Mouse (Mus musculus) forebrain, embryonic 16.5 days (tissue): Measurements from ENCODE around the gene Fam155a. TPM values are rescaled to one million over a fixed set of nuclear protein-coding genes. Genes with fewer than 3 reads are reported as not detected.
"Not testable (repeated sequence)": the region's sequence is repeated elsewhere in the genome, so short reads cannot be mapped to it uniquely, and the experiment has no call there.

ENCODE experiments used
- ATAC-seq: fragments of 200-750 bp; cut with Nextera tagmentation; 2 replicates; pipeline ENCODE4 v1.8.0; 2017; ENCODE audit warnings: mild to moderate bottlenecking, moderate library complexity
- H3K27ac ChIP-seq: fragments of 300-500 bp; sonication (generic); 2 replicates; pipeline ENCODE4 v1.5.1; 2014; ENCODE audit warnings: low read length, control low read depth
- H3K27me3 ChIP-seq: fragments of 300-500 bp; sonication (generic); replicated peaks from 2 replicates; pipeline ENCODE4 v1.6.1; 2014; ENCODE audit warnings: low read length; ENCODE audit not compliant: control insufficient read depth, insufficient read depth
- H3K36me3 ChIP-seq: fragments of 300-500 bp; sonication (generic); 2 replicates; pipeline ENCODE4 v1.6.1; 2014; ENCODE audit not compliant: control insufficient read depth, insufficient read depth
- H3K4me1 ChIP-seq: fragments of 300-500 bp; sonication (generic); replicated peaks from 2 replicates; pipeline ENCODE4 v1.6.1; 2014; ENCODE audit warnings: low read length; ENCODE audit not compliant: control insufficient read depth, insufficient read depth
- H3K4me2 ChIP-seq: fragments of 300-500 bp; sonication (generic); 2 replicates; pipeline ENCODE4 v1.6.1; 2014; ENCODE audit warnings: mild to moderate bottlenecking, low read length, control low read depth
- H3K4me3 ChIP-seq: fragments of 300-500 bp; sonication (generic); replicated peaks from 2 replicates; pipeline ENCODE4 v1.5.1; 2014; ENCODE audit warnings: mild to moderate bottlenecking, low read length, control low read depth
- H3K9ac ChIP-seq: fragments of 300-500 bp; sonication (generic); replicated peaks from 2 replicates; pipeline ENCODE4 v1.6.1; 2014; ENCODE audit warnings: low read depth, low read length, control low read depth
- H3K9me3 ChIP-seq: fragments of 300-500 bp; sonication (generic); 2 replicates; pipeline ENCODE4 v1.6.1; 2016; ENCODE audit warnings: low read length; ENCODE audit not compliant: control insufficient read depth
- WGBS: fragments of 180-500 bp; shearing (Covaris S2); extraction: QIAGEN DNeasy Blood & Tissue Kit; methylation state at CpG from one replicate; pipeline ENCODE4 v1.1.7; 2014; 5-methylcytosine and 5-hydroxymethylcytosine counted together
- polyA plus RNA-seq: library from polyadenylated mRNA; unstranded; fragments of >200 nt; fragmentation: Nextera tagmentation; extraction: Ambion mirVana; gene quantifications from 2 replicates; pipeline ENCODE4 v1.2.1, GENCODE M21; 2015

Gene Fam155a
- polyA plus RNA-seq = 13.8 and 17.6 TPM in 2 replicates

GRCm38 (mm10) chr8:9770999-9771605 is at the start of gene Fam155a:
TSS of gene Fam155a (minus strand) at chr8:9771161.
- H3K27me3 ChIP-seq = peaks cover 2% of the 10 kb centered on the region; the same call in 1 of the 2 replicates
- ATAC-seq = peak; percentile 62
- WGBS = 0% methylated on average over 25 of the region's 29 CpGs
- H3K4me1 ChIP-seq = peaks cover 13% of the 10 kb centered on the region
- H3K27ac ChIP-seq = peak within 1 kb of the TSS; percentile 78
- no peaks in the 10 kb centered on the region for H3K36me3 ChIP-seq
- no peaks in the 10 kb centered on the region for H3K9me3 ChIP-seq
- peak within 1 kb of the TSS; percentile 80 for H3K4me3 ChIP-seq
- peak within 1 kb of the TSS; percentile 79 for H3K9ac ChIP-seq
- H3K4me2 ChIP-seq = peak within 1 kb of the TSS; percentile 96

DNA sequence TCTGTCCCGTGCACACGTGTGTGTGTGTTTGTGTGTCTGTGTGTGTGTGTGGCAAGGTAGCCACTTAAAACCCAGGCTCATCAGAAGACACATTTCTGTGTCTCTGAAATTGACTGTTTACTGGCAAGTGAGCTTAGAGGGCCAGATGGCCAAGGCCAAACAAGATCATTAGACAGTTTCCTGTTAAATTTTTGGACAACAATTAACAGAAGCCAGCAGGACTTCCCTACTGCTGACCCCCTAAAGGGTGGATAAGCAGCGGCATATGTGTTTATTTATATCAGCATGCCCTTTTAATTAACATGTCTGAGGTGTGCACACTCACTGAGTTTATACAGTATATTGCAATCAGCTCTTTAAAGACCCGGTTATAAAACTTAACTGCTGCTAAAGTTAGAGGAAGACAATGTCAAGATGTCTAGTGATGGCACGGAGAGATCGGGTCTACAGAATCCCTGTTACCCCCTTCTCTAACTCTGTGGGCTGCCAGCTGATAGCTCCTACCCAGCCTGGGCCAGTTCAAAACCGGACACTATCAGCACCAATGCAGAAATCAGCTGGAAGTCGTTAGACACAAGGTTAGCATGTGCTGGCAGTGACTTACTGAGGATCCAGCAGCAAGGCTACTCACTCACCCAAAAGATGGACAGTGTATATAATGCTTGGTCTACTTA is 42.4 kb upstream of the Fam155a start:
- H3K27ac ChIP-seq = no peak overlapping the region
- no peak for ATAC-seq
- H3K9me3 ChIP-seq = no peaks in the 10 kb centered on the region
- 79% methylated on average over 8 of the region's 8 CpGs for WGBS
- H3K4me2 ChIP-seq = no peak overlapping the region
- no peak overlapping the region for H3K9ac ChIP-seq
- no peak overlapping the region for H3K4me3 ChIP-seq
- no peaks in the 10 kb centered on the region for H3K36me3 ChIP-seq
- H3K4me1 ChIP-seq = 0 out of 2 replicates have a peak, but pooled peaks cover 3% of the 10 kb centered on the region
- H3K27me3 ChIP-seq = no peaks in the 10 kb centered on the region

DNA sequence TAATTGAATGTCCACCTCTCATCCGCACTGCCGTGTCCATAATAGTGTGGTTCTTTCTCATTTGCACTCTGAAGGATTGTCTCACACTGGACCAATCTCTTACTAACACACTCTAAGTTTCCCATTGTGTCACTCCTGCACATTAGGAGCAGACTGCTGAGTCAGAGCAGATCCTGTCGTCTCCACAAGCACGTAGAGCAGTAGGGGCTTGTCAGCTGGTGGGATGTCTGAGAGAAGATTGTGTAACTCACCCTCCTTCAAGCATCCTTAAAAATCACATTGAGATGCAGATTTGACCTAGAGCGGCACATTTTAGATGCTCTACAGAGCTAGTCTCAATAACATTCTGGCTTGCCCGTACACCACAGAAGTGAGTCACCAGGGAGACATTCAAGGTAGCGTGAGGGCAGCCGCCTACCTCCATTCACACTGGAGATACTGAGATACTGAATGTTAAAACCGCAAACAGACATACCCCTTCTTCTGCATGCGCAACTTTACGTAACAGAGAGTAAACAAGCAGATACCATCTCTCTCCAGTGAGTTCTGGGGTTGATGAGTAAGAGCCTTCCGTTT is 40.1 kb upstream of the Fam155a start:
- H3K27me3 ChIP-seq = no peaks in the 10 kb centered on the region
- H3K4me2 ChIP-seq = no peak overlapping the region
- 69% methylated on average over 12 of the region's 12 CpGs for WGBS
- H3K4me1 ChIP-seq = no peaks in the 10 kb centered on the region
- H3K27ac ChIP-seq = no peak overlapping the region
- ATAC-seq = no peak
- no peak overlapping the region for H3K9ac ChIP-seq
- H3K9me3 ChIP-seq = no peaks in the 10 kb centered on the region
- no peak overlapping the region for H3K4me3 ChIP-seq
- no peaks in the 10 kb centered on the region for H3K36me3 ChIP-seq

DNA sequence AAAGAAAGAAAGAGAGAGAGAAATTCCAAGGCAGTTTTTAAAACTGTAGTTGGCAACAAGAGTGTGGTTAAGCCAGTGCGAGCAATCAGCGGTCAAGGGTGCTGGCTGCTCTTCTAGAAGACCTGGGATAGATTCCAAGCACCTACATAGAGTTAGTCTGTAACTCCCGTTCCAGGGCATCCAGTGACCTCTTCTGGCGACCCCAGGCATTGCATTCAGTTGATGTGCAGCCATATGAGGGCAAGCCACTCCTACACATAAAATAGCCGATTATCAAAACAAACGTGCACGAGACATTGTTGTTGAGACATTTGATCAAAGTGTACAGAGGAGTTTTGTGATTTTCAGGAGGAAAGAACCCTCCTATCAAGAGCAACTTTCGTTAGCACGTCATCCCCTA is 37.6 kb upstream of the Fam155a start:
- no peak overlapping the region for H3K9ac ChIP-seq
- no peaks in the 10 kb centered on the region for H3K27me3 ChIP-seq
- WGBS = 86% methylated on average over 9 of the region's 9 CpGs
- H3K4me1 ChIP-seq = no peaks in the 10 kb centered on the region
- H3K4me2 ChIP-seq = no peak overlapping the region
- H3K36me3 ChIP-seq = no peaks in the 10 kb centered on the region
- H3K4me3 ChIP-seq = no peak overlapping the region
- no peaks in the 10 kb centered on the region for H3K9me3 ChIP-seq
- no peak overlapping the region for H3K27ac ChIP-seq
- no peak for ATAC-seq

DNA sequence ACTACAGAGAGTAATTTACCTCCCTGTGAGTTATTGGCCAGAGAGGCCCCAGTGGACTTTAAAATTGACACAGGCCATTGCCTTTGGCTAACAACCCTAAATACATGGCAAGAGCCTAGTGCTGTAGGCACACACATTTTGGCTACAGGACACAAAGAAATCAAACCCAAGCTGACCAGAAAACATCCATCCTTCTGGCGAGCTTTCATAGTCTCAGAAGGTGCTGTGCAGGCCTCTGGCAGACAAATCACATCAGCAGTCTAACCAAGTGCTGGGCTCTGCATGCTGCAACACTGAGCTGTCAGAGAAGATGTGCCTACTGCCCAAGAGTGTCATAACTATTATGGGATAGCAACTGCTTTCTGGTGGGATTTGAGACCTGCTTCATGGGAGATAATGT is 34.7 kb upstream of the Fam155a start:
- no peak overlapping the region for H3K4me3 ChIP-seq
- H3K9me3 ChIP-seq = no peaks in the 10 kb centered on the region
- H3K27ac ChIP-seq = no peak overlapping the region
- no peak overlapping the region for H3K4me2 ChIP-seq
- H3K36me3 ChIP-seq = no peaks in the 10 kb centered on the region
- no peak overlapping the region for H3K9ac ChIP-seq
- no peak for ATAC-seq
- no peaks in the 10 kb centered on the region for H3K27me3 ChIP-seq
- 62% methylated on average over 1 of the region's 1 CpGs for WGBS
- no peaks in the 10 kb centered on the region for H3K4me1 ChIP-seq

GRCm38 (mm10) chr8:9800346-9800745 is 29.4 kb upstream of the Fam155a start:
- not testable (repeated sequence) for H3K36me3 ChIP-seq, H3K27ac ChIP-seq, H3K9me3 ChIP-seq, ATAC-seq, H3K9ac ChIP-seq, H3K27me3 ChIP-seq, H3K4me3 ChIP-seq, H3K4me2 ChIP-seq, H3K4me1 ChIP-seq
- 61% methylated on average over 11 of the region's 11 CpGs for WGBS

DNA sequence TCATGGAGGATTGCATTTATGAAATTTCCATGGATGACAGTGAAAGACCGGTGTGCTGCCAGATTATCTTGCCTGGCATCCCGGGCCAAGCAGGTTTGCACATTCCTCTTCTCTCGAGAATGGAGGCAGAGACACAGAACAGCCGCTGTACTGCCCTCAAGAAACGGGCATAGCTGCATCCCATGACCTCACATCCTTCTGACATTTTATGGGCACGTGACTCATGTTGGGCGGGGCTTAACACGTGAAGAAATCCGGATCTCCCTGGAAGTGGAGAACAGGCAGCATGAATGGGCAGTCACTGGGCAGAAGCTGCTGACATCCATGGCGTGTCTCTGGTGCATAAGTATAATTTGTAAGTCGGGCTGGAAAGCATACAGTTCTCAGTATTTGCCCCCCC is 29.0 kb upstream of the Fam155a start:
- Histone ChIP-seq H3K4me1 (no peaks in the 10 kb centered on the region), H3K27me3 (no peaks in the 10 kb centered on the region), H3K9me3 (no peaks in the 10 kb centered on the region), H3K4me3 (no peak overlapping the region), H3K9ac (no peak overlapping the region), H3K4me2 (no peak overlapping the region), H3K27ac (no peak overlapping the region), H3K36me3 (no peaks in the 10 kb centered on the region)
- ATAC-seq = no peak
- WGBS = 86% methylated on average over 11 of the region's 11 CpGs

DNA sequence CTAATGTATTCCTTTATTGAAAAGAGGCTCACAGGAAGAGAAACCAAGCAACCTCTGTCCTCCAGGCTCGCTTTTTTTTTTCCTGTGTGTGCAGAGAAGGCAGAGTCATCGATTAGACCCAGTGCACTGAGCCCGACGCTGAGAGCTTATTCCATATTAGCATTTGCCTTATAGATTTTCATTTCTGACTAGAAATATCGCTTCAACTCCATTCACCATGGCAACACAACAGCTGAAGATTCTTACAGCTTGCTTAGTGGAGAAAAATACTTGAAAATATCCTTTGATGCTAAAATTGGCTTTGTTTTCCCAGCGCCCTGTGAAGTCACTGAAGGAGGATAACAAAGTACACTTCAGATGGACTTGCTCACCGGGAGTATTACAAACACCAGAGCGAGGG is 26.6 kb upstream of the Fam155a start:
- no peaks in the 10 kb centered on the region for H3K9me3 ChIP-seq
- H3K4me2 ChIP-seq = no peak overlapping the region
- H3K9ac ChIP-seq = no peak overlapping the region
- H3K4me1 ChIP-seq = no peaks in the 10 kb centered on the region
- no peaks in the 10 kb centered on the region for H3K36me3 ChIP-seq
- 0 out of 2 replicates have a peak overlapping the region, but pooled peaks have one; percentile 26 for H3K27ac ChIP-seq
- 82% methylated on average over 8 of the region's 8 CpGs for WGBS
- no peaks in the 10 kb centered on the region for H3K27me3 ChIP-seq
- H3K4me3 ChIP-seq = no peak overlapping the region
- no peak for ATAC-seq

GRCm38 (mm10) chr8:9795724-9796123 is 24.8 kb upstream of the Fam155a start:
- Histone ChIP-seq H3K36me3 (no peaks in the 10 kb centered on the region), H3K27me3 (no peaks in the 10 kb centered on the region), H3K4me1 (no peaks in the 10 kb centered on the region), H3K4me3 (no peak overlapping the region), H3K9me3 (no peaks in the 10 kb centered on the region), H3K9ac (no peak overlapping the region), H3K4me2 (no peak overlapping the region), H3K27ac (no peak overlapping the region)
- 95% methylated on average over 6 of the region's 6 CpGs for WGBS
- no peak for ATAC-seq
